ENCODE assay signal across 8 mouse cellular contexts in the genomic region with DNA sequence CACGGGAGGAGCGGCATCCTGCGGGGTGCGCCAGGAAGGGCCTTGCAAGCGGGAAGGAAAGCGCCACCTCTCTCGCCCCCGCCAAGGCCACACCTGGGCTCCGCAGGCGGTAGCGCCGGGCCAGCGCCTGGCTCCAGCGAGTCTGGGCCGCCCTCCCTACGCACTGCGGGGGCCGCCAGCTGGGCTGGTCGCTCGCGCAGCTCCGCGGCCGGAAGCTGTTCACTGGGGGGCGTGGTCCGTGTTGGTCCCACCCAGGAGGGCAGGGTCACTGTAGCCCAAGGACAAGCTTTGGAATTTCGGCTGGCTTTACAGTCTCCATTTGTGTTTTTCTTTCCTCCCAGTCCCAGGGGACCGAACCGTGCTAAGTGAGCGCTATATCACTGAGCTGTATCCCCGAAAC. TPM values are rescaled to one million over a fixed set of nuclear protein-coding genes. Genes with fewer than 3 reads are reported as not detected.
DNase-seq lines count a peak whose midpoint lies in the region; ATAC-seq and TF ChIP-seq lines count a peak whose summit lies in the region.

No protein-coding gene starts in this region.

- H3K9me3 ChIP-seq in forebrain, embryonic 15.5 days = no peaks in the 10 kb centered on the region
- H3K9me3 ChIP-seq in heart, postnatal 0 days (replicated peaks; ENCODE audit: control insufficient read depth, low read length) = no peaks in the 10 kb centered on the region
- H3K9me3 ChIP-seq in liver, embryonic 16.5 days (replicated peaks; ENCODE audit: control insufficient read depth, low read length) = no peaks in the 10 kb centered on the region

- peaks cover 27% of the 10 kb centered on the region for H3K36me3 ChIP-seq in forebrain, embryonic 15.5 days
- peaks cover 39% of the 10 kb centered on the region for H3K36me3 ChIP-seq in heart, postnatal 0 days (replicated peaks; ENCODE audit: control insufficient read depth, insufficient read depth, low read length)
- H3K36me3 ChIP-seq in liver, embryonic 16.5 days (ENCODE audit: control insufficient read depth, insufficient read depth) = peaks cover 7% of the 10 kb centered on the region

- peak overlapping the region; percentile 52 for H3K4me2 ChIP-seq in forebrain, embryonic 15.5 days (replicated peaks)
- peak overlapping the region; percentile 76 for H3K4me2 ChIP-seq in heart, postnatal 0 days (ENCODE audit: low read depth, low read length)
- peak overlapping the region; percentile 44 for H3K4me2 ChIP-seq in liver, embryonic 16.5 days (ENCODE audit: low read depth, low read length)

- peak overlapping the region; percentile 55 for H3K9ac ChIP-seq in forebrain, embryonic 15.5 days (replicated peaks)
- H3K9ac ChIP-seq in heart, postnatal 0 days (replicated peaks; ENCODE audit: low read depth, low read length) = peak overlapping the region; percentile 54
- peak overlapping the region; percentile 49 for H3K9ac ChIP-seq in liver, embryonic 16.5 days (ENCODE audit: low read depth, low read length)

- peak overlapping the region; percentile 45 for H3K4me3 ChIP-seq in forebrain, embryonic 15.5 days
- H3K4me3 ChIP-seq in heart, postnatal 0 days (ENCODE audit: low read depth, low read length) = peak overlapping the region; percentile 55
- peak overlapping the region; percentile 46 for H3K4me3 ChIP-seq in liver, embryonic 16.5 days (ENCODE audit: low read depth, low read length)

- 0 out of 2 replicates have a peak, but pooled peaks have one; percentile 7 for TF ChIP-seq CTCF in heart, postnatal 0 days (IDR thresholded peaks at IDR 0.05; ENCODE audit: low read depth)

- peak overlapping the region; percentile 82 for H3K27ac ChIP-seq in forebrain, embryonic 15.5 days (replicated peaks)
- peak overlapping the region; percentile 92 for H3K27ac ChIP-seq in heart, postnatal 0 days (ENCODE audit: low read depth)
- H3K27ac ChIP-seq in liver, embryonic 16.5 days (ENCODE audit: low read length) = peak overlapping the region; percentile 60

- TF ChIP-seq EP300 in heart, postnatal 0 days (IDR thresholded peaks at IDR 0.05; ENCODE audit: low read depth) = peak; percentile 98

- peaks cover 30% of the 10 kb centered on the region for H3K4me1 ChIP-seq in forebrain, embryonic 15.5 days
- peaks cover 16% of the 10 kb centered on the region for H3K4me1 ChIP-seq in heart, postnatal 0 days (ENCODE audit: control insufficient read depth, insufficient read depth)
- H3K4me1 ChIP-seq in liver, embryonic 16.5 days (ENCODE audit: control insufficient read depth, low read depth, low read length) = peaks cover 4% of the 10 kb centered on the region

- no peaks in the 10 kb centered on the region for H3K27me3 ChIP-seq in forebrain, embryonic 15.5 days
- H3K27me3 ChIP-seq in heart, postnatal 0 days (ENCODE audit: control insufficient read depth, insufficient read depth, low read length) = no peaks in the 10 kb centered on the region
- H3K27me3 ChIP-seq in liver, embryonic 16.5 days (ENCODE audit: control insufficient read depth, insufficient read depth, low read depth, low read length) = no peaks in the 10 kb centered on the region

- WGBS in forebrain, embryonic 15.5 days = 5% methylated on average over 31 of the region's 31 CpGs
- WGBS in heart, postnatal 0 days = 4% methylated on average over 29 of the region's 31 CpGs
- WGBS in liver, embryonic 16.5 days (ENCODE audit: insufficient replicate concordance) = 35% methylated on average over 31 of the region's 31 CpGs

- peak; percentile 87 for ATAC-seq in forebrain, embryonic 15.5 days (replicated peaks)
- peak; percentile 98 for ATAC-seq in heart, postnatal 0 days (ENCODE audit: insufficient read depth, low read depth)
- peak; percentile 92 for ATAC-seq in liver, embryonic 16.5 days (ENCODE audit: low read depth)

- DNase-seq in ES-CJ7 (ENCODE audit: low read depth, low spot score) = peak; percentile 93
- DNase-seq in cerebellum, adult 11 months = peak; percentile 67
- peak; percentile 95 for DNase-seq in heart, postnatal 0 days (ENCODE audit: low spot score)
- peak; percentile 96 to 97 for DNase-seq in kidney, postnatal 4 days
- DNase-seq in ovary, postnatal 10 days (ENCODE audit: low spot score) = peak; percentile 81
- peak; percentile 89 for DNase-seq in yolk sac, embryonic 10.5 days (ENCODE audit: low spot score)

RNA-seq across cellular contexts. Expression of a gene that starts 20.8 kb away (rescaled TPM):
- polyA plus RNA-seq in forebrain, embryonic 15.5 days (2015; fragmentation: Nextera tagmentation; extraction: Ambion mirVana) = 33.6 and 34.4 TPM in 2 replicates
- total RNA-seq in heart, postnatal 0 days (2014; rRNA removed; ENCODE audit: low replicate concordance) = 6.5 and 11.7 TPM in 2 replicates
- polyA plus RNA-seq in heart, postnatal 0 days (2015; fragmentation: Nextera tagmentation; extraction: Ambion mirVana) = 30.9 and 31.6 TPM in 2 replicates
- polyA plus RNA-seq in liver, embryonic 16.5 days (2015; fragmentation: Nextera tagmentation; extraction: Ambion mirVana) = 10.2 and 11.1 TPM in 2 replicates

RNA-seq across cellular contexts. Expression of a gene that starts 28.4 kb away (rescaled TPM):
- 26.3 and 32.0 TPM in 2 replicates for polyA plus RNA-seq in forebrain, embryonic 15.5 days (2015; fragmentation: Nextera tagmentation; extraction: Ambion mirVana)
- total RNA-seq in heart, postnatal 0 days (2014; rRNA removed; ENCODE audit: low replicate concordance) = 146 and 188 TPM in 2 replicates
- 46.7 and 59.3 TPM in 2 replicates for polyA plus RNA-seq in heart, postnatal 0 days (2015; fragmentation: Nextera tagmentation; extraction: Ambion mirVana)
- polyA plus RNA-seq in liver, embryonic 16.5 days (2015; fragmentation: Nextera tagmentation; extraction: Ambion mirVana) = 18.1 and 18.8 TPM in 2 replicates

RNA-seq across cellular contexts. Expression of a gene that starts 38.4 kb away (rescaled TPM):
- polyA plus RNA-seq in forebrain, embryonic 15.5 days (2015; fragmentation: Nextera tagmentation; extraction: Ambion mirVana) = 159 and 164 TPM in 2 replicates
- total RNA-seq in heart, postnatal 0 days (2014; rRNA removed; ENCODE audit: low replicate concordance) = 68.6 and 72.9 TPM in 2 replicates
- 53.4 and 55.0 TPM in 2 replicates for polyA plus RNA-seq in heart, postnatal 0 days (2015; fragmentation: Nextera tagmentation; extraction: Ambion mirVana)
- polyA plus RNA-seq in liver, embryonic 16.5 days (2015; fragmentation: Nextera tagmentation; extraction: Ambion mirVana) = 45.5 and 52.7 TPM in 2 replicates

RNA-seq across cellular contexts. Expression of a gene that starts 46.3 kb away (rescaled TPM):
- 4.3 and 4.4 TPM in 2 replicates for polyA plus RNA-seq in forebrain, embryonic 15.5 days (2015; fragmentation: Nextera tagmentation; extraction: Ambion mirVana)
- 13.4 and 29.9 TPM in 2 replicates for total RNA-seq in heart, postnatal 0 days (2014; rRNA removed; ENCODE audit: low replicate concordance)
- 17.0 and 21.4 TPM in 2 replicates for polyA plus RNA-seq in heart, postnatal 0 days (2015; fragmentation: Nextera tagmentation; extraction: Ambion mirVana)
- 0.95 and 1.4 TPM in 2 replicates for polyA plus RNA-seq in liver, embryonic 16.5 days (2015; fragmentation: Nextera tagmentation; extraction: Ambion mirVana)

Comparison
In these comparisons a context has a peak if more than half of its experiments do, and no peak if none do; other contexts are left out.
1. Peak in every context shown above with its lines: DNase-seq, ATAC-seq, H3K4me3 ChIP-seq and H3K27ac ChIP-seq.